8 mouse cellular contexts compared by ENCODE assay signal in the genomic region with DNA sequence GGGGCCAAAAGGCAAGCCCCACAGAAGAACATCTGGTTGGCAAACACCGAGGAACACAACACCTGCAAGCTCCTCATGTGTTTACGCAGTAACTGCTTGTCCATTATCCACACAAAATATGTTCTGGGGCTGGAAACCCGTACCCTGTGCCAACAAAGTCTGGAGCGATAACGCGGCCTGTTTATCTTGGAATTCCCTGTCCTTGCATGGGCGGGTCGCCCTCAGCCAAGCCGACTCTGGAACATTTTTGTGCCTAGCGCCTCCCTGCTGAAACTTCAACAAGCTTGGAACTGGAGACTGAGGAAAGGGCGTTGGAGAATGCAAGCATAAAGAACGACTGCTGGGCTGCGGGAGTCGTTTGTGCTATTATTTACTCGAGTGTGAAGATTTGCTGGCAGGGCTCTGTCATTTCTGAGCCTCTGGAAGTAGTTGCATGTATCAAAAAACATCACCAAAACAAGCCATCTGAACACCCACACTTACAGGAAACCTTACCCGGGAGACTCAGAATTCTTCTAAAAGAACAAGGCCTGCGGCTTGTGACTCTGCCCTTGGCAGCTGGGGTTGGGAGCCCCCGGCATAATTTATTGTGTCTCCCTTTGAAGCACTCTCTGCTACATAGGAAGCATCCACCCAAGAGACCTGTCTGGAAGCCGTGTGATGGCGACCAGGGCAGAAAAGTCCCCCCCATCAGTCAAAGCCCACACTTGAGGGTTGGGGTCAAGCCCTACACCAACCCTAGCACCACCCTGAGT.
DNase-seq lines count a peak whose midpoint lies in the region; ATAC-seq lines count a peak whose summit lies in the region.

No protein-coding gene starts in this region.

- ATAC-seq in megakaryocyte progenitor cell, adult 5-6 weeks (replicated peaks; ENCODE audit: poor library complexity) = no peak

- peak; percentile 45 to 52 for DNase-seq in left cerebral cortex, adult 18-20 months (ENCODE audit: low spot score in 2 of 2)
- DNase-seq in left cerebral cortex, adult 11 months (ENCODE audit: low spot score) = no peak
- peak; percentile 48 to 58 for DNase-seq in frontal cortex, adult 2 months (ENCODE audit: extremely low spot score in 1 of 2, low spot score in 1 of 2)
- peak; percentile 86 to 91 for DNase-seq in heart, postnatal 10 days
- peak; percentile 38 for DNase-seq in layer of hippocampus, adult 9-11 months
- DNase-seq in ovary, adult 18-20 months (ENCODE audit: low spot score) = peak; percentile 86
- DNase-seq in cerebellum, adult 11 months = no peak

- intact Hi-C loops in heart, postnatal 10 days (cut with DNase I) = loop anchor here (5.0 to 10.0 kb wide), 3 partner anchors 100 to 462 kb away; a partner anchor contains a TSS

Comparison
In these comparisons a context has a peak if more than half of its experiments do, and no peak if none do; other contexts are left out.
1. DNase-seq: peak in left cerebral cortex, adult 18-20 months (2 of 2), frontal cortex, adult 2 months (2 of 2), heart, postnatal 10 days (2 of 2), layer of hippocampus, adult 9-11 months (single experiment) and ovary, adult 18-20 months (single experiment); none in left cerebral cortex, adult 11 months (single experiment) and cerebellum, adult 11 months (single experiment).